Mouse (Mus musculus) midbrain, embryonic 10.5 days (tissue): Measurements from ENCODE around the gene Sdc3. TPM values are rescaled to one million over a fixed set of nuclear protein-coding genes. Genes with fewer than 3 reads are reported as not detected.

Experiments used
- DNase-seq: peaks from one replicate; pipeline ENCODE4 v3.0.0-alpha.2; 2017; ENCODE audit warnings: low spot score
- H3K27ac ChIP-seq: fragments of 300-500 bp; sonication (generic); replicated peaks from 2 replicates; pipeline ENCODE4 v1.5.1; 2016; ENCODE audit warnings: mild to moderate bottlenecking
- H3K27me3 ChIP-seq: fragments of 300-500 bp; sonication (generic); 2 replicates; pipeline ENCODE4 v1.6.1; 2016; ENCODE audit warnings: low read depth, mild to moderate bottlenecking; ENCODE audit not compliant: poor library complexity, severe bottlenecking
- H3K36me3 ChIP-seq: fragments of 300-500 bp; sonication (generic); 2 replicates; pipeline ENCODE4 v1.6.1; 2016; ENCODE audit warnings: mild to moderate bottlenecking, moderate library complexity
- H3K4me1 ChIP-seq: fragments of 300-500 bp; sonication (generic); 2 replicates; pipeline ENCODE4 v1.6.1; 2016
- H3K4me3 ChIP-seq: fragments of 300-500 bp; sonication (generic); 2 replicates; pipeline ENCODE4 v1.5.1; 2016; ENCODE audit warnings: mild to moderate bottlenecking, moderate library complexity
- H3K9me3 ChIP-seq: fragments of 300-500 bp; sonication (generic); replicated peaks from 2 replicates; pipeline ENCODE4 v1.6.1; 2016; ENCODE audit warnings: mild to moderate bottlenecking
- whole genome bisulfite sequencing: fragments of 180-500 bp; shearing (Covaris S2); methylation state at CpG from one replicate; pipeline ENCODE4 v1.1.7; 2016; 5-methylcytosine and 5-hydroxymethylcytosine counted together
- polyA plus RNA-seq: library from polyadenylated mRNA; unstranded; fragments of >200 nt; fragmentation: Nextera tagmentation; extraction: Ambion mirVana; gene quantifications from 2 replicates; pipeline ENCODE4 v1.2.1, GENCODE M21; 2016

Gene Sdc3
- polyA plus RNA-seq, 1 experiment from 2014 or later, result 21.3 TPM

DNA sequence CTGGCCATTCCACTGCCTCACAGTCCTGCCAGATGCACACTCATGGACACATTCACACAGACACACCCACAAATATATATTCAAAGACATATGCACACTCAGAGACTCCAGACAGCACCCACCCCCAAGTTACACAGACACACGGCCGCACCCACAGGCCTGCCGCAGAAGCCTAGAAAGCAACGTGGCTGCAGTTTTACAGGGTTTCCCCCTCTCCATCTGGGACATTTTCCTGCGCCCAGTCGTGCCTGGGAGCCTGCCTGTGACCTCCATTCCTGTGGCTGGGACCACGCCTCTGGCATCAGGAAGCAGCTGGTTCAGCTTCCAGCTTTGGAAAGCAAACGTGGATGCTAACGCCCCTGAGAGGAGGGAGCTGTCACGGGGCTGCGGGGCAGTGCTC lies 46.2 kb downstream of the Sdc3 start:
- Histone ChIP-seq H3K4me1 (peaks cover 75% of the 10 kb centered on the region), H3K27ac (peak overlapping the region; percentile 33; the same call in 1 of the 2 replicates), H3K4me3 (no peak overlapping the region), H3K9me3 (no peaks in the 10 kb centered on the region), H3K27me3 (peaks cover 36% of the 10 kb centered on the region), H3K36me3 (no peaks in the 10 kb centered on the region)
- DNase-seq, result no peak
- 47% methylated on average over 11 of the region's 11 CpGs for WGBS

- H3K4me1 ChIP-seq, result peaks cover 66% of the 10 kb centered on the region
- WGBS, result 68% methylated on average over 8 of the region's 8 CpGs
Observed at GRCm38 (mm10) chr4:130841107-130841840, 48.9 kb downstream of the Sdc3 start.

GRCm38 (mm10) chr4:130848814-130849213 lies 56.5 kb downstream of the Sdc3 start:
- Histone ChIP-seq H3K4me1 (no peaks in the 10 kb centered on the region), H3K4me3 (no peak overlapping the region), H3K9me3 (no peaks in the 10 kb centered on the region), H3K27ac (no peak overlapping the region), H3K27me3 (no peaks in the 10 kb centered on the region), H3K36me3 (no peaks in the 10 kb centered on the region)
- DNase-seq, result no peak
- 88% methylated on average over 14 of the region's 14 CpGs for WGBS

More at GRCm38 (mm10) chr4:130841107-130841840, 48.9 kb downstream of the Sdc3 start:
- peak; percentile 45 for DNase-seq
- peaks cover 32% of the 10 kb centered on the region for H3K27me3 ChIP-seq
- no peak overlapping the region for H3K4me3 ChIP-seq
- H3K27ac ChIP-seq, result peak overlapping the region; percentile 69
- no peaks in the 10 kb centered on the region for H3K9me3 ChIP-seq
- H3K36me3 ChIP-seq, result no peaks in the 10 kb centered on the region

GRCm38 (mm10) chr4:130857661-130858060 lies 65.3 kb downstream of the Sdc3 start:
- no peaks in the 10 kb centered on the region for H3K9me3 ChIP-seq
- no peak overlapping the region for H3K27ac ChIP-seq
- no peak overlapping the region for H3K4me3 ChIP-seq
- no peak for DNase-seq
- WGBS, result 71% methylated on average over 8 of the region's 8 CpGs
- peaks cover 28% of the 10 kb centered on the region for H3K27me3 ChIP-seq
- no peaks in the 10 kb centered on the region for H3K36me3 ChIP-seq
- peaks cover 21% of the 10 kb centered on the region for H3K4me1 ChIP-seq

- no peak overlapping the region for H3K4me3 ChIP-seq
- no peaks in the 10 kb centered on the region for H3K36me3 ChIP-seq
- no peak for DNase-seq
- H3K4me1 ChIP-seq, result peaks cover 21% of the 10 kb centered on the region
- 97% methylated on average over 7 of the region's 7 CpGs for WGBS
- no peak overlapping the region for H3K27ac ChIP-seq
- H3K27me3 ChIP-seq, result peaks cover 40% of the 10 kb centered on the region
- H3K9me3 ChIP-seq, result no peaks in the 10 kb centered on the region
Observed at GRCm38 (mm10) chr4:130858880-130859279, 66.5 kb downstream of the Sdc3 start.

- 73% methylated on average over 8 of the region's 8 CpGs for WGBS
- no peaks in the 10 kb centered on the region for H3K9me3 ChIP-seq
- no peaks in the 10 kb centered on the region for H3K36me3 ChIP-seq
- peaks cover 46% of the 10 kb centered on the region for H3K27me3 ChIP-seq
- no peak for DNase-seq
- no peak overlapping the region for H3K27ac ChIP-seq
- peaks cover 24% of the 10 kb centered on the region for H3K4me1 ChIP-seq
- no peak overlapping the region for H3K4me3 ChIP-seq
Observed at GRCm38 (mm10) chr4:130859467-130859866, 67.1 kb downstream of the Sdc3 start.

- Histone ChIP-seq H3K27me3 (peaks cover 62% of the 10 kb centered on the region), H3K4me1 (peaks cover 40% of the 10 kb centered on the region), H3K36me3 (no peaks in the 10 kb centered on the region), H3K9me3 (no peaks in the 10 kb centered on the region), H3K4me3 (peak overlapping the region; percentile 48), H3K27ac (peak overlapping the region; percentile 67; the same call in 1 of the 2 replicates)
- 56% methylated on average over 15 of the region's 15 CpGs for WGBS
- no peak for DNase-seq
Observed at GRCm38 (mm10) chr4:130860902-130861652, 68.7 kb downstream of the Sdc3 start.

GRCm38 (mm10) chr4:130861653-130862208 lies 69.4 kb downstream of the Sdc3 start:
- Histone ChIP-seq H3K9me3 (no peaks in the 10 kb centered on the region), H3K27ac (peak overlapping the region; percentile 67), H3K27me3 (peaks cover 69% of the 10 kb centered on the region), H3K36me3 (no peaks in the 10 kb centered on the region), H3K4me1 (peaks cover 42% of the 10 kb centered on the region), H3K4me3 (peak overlapping the region; percentile 48)
- peak; percentile 66 for DNase-seq
- 3% methylated on average over 30 of the region's 30 CpGs for WGBS

DNA sequence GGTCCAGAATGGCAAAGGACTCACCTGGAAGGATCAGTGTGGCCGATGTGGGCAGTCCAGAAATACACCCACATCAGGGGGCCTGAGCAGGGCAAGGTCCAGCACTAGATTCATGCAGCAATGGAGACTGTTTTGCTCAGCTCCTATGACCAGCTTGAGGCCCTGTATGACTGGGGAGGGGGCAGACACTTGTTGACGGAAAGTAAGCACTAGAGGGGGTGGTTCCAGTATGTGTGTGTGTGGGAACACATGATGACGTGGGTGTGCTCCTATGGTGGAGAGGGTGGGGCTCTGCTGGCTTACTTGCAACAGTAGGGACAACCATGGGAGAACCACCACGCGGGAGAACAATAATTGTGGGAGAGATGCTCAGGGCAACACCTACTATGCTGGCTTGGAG lies 70.2 kb downstream of the Sdc3 start:
- H3K9me3 ChIP-seq, result no peaks in the 10 kb centered on the region
- 84% methylated on average over 5 of the region's 5 CpGs for WGBS
- peaks cover 77% of the 10 kb centered on the region for H3K27me3 ChIP-seq
- no peak overlapping the region for H3K4me3 ChIP-seq
- DNase-seq, result no peak
- H3K4me1 ChIP-seq, result peaks cover 43% of the 10 kb centered on the region
- no peaks in the 10 kb centered on the region for H3K36me3 ChIP-seq
- no peak overlapping the region for H3K27ac ChIP-seq

DNA sequence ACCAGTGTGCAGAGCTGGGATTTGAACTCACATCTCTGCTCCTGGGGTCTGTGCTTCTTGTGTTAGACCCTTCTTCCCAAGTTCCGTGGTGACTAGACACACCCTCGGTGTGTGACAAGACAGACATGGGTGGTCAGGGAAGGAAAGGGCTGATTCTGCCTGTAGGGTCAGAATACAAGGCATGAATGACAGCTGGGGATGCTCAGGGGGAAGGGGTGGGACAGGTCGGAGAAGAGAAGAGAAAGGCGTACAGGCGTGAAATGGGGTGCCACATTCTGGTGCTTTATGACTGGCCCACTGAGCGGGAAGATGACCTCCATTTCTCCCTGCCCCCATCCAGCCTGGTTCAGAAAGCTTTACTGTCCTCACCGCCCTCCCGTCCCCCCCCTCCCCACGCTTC lies 73.1 kb downstream of the Sdc3 start:
- peaks cover 54% of the 10 kb centered on the region for H3K4me1 ChIP-seq
- H3K27ac ChIP-seq, result peak overlapping the region; percentile 72
- DNase-seq, result no peak
- no peaks in the 10 kb centered on the region for H3K36me3 ChIP-seq
- peak overlapping the region; percentile 26; the same call in 1 of the 2 replicates for H3K4me3 ChIP-seq
- no peaks in the 10 kb centered on the region for H3K9me3 ChIP-seq
- WGBS, result 23% methylated on average over 8 of the region's 9 CpGs
- H3K27me3 ChIP-seq, result peaks cover 92% of the 10 kb centered on the region

GRCm38 (mm10) chr4:130865901-130866371 lies 73.6 kb downstream of the Sdc3 start:
- peaks cover 87% of the 10 kb centered on the region for H3K27me3 ChIP-seq
- 18% methylated on average over 8 of the region's 8 CpGs for WGBS
- H3K4me3 ChIP-seq, result peak overlapping the region; percentile 26; the same call in 1 of the 2 replicates
- H3K4me1 ChIP-seq, result peaks cover 54% of the 10 kb centered on the region
- DNase-seq, result peak; percentile 85
- no peaks in the 10 kb centered on the region for H3K9me3 ChIP-seq
- H3K36me3 ChIP-seq, result no peaks in the 10 kb centered on the region
- H3K27ac ChIP-seq, result peak overlapping the region; percentile 72; the same call in 1 of the 2 replicates

DNA sequence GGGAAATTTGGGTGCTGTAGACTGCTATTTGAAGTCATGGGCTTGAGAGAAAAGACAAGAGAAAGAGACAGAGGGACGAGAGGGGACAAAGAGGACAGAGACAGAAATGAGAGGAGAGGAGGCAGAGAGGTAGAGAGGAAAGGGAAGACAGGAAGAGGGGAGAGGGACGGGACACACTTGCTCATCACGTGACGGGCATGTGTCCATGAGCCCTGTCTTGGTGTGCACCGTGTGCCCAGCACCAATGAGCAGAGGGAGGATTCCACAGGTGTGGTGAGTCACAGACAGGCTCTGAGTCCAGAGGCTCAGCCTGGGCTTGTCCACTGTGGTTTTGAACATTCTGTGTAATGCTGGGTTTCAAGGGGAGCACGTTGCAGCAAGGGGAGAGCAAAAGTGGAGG lies 75.6 kb downstream of the Sdc3 start:
- H3K36me3 ChIP-seq, result no peaks in the 10 kb centered on the region
- H3K4me3 ChIP-seq, result no peak overlapping the region
- 77% methylated on average over 6 of the region's 6 CpGs for WGBS
- no peak for DNase-seq
- H3K27me3 ChIP-seq, result peaks cover 74% of the 10 kb centered on the region
- no peaks in the 10 kb centered on the region for H3K9me3 ChIP-seq
- peaks cover 48% of the 10 kb centered on the region for H3K4me1 ChIP-seq
- H3K27ac ChIP-seq, result no peak overlapping the region
